Mouse (Mus musculus): ENCODE measurements around the gene Fam169a. TPM values are rescaled to one million over a fixed set of nuclear protein-coding genes. Genes with fewer than 3 reads are reported as not detected.

The Fam169a gene
- total RNA-seq, 2 experiments from 2014 or later: 51.9 to 53.1 TPM

DNA sequence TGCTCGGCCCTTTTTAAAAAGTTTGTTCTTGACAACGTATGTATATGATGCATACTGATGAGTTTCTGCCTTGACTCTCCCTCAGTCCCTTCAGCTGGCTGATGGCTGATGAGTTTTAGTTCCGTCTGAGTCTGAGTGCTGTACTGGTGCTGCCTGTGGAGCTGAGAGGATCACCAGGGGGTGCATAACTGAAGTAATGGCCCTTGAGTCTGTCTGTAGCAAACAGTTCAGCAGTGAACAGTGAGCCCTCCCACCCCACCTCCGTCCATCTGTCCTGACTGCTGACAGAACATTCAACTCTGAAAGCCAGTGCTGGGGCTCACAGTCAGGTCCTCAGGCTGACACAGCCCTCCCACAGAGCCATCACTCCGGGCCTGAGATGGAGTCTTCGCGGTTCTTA is 111.9 kb downstream of the Fam169a start:
- no peak for DNase-seq (ENCODE audit: low spot score in 2 of 2)

GRCm38 (mm10) chr13:97180113-97180828 is 113.2 kb downstream of the Fam169a start:
- no peak for DNase-seq (ENCODE audit: low spot score in 2 of 2)

Other genes with a start within 250 kb of the Fam169a start
- gene Gcnt4, start 142.6 kb upstream of the Fam169a start, total RNA-seq (2021): 10 to 100 TPM in 1 of 2 experiments, 1 to 10 TPM in 1; 9.9 to 12.9 TPM
- not detected for gene 1700029F12Rik, start 32.9 kb upstream of the Fam169a start, total RNA-seq (2021)
- under 1 TPM in 1 of 2 experiments, not detected in 1; 0.80 TPM for gene Gm6169, start 32.0 kb downstream of the Fam169a start, total RNA-seq (2021)
- gene Gfm2, start 70.7 kb downstream of the Fam169a start, total RNA-seq (2021): 10 to 100 TPM; 22.8 to 26.9 TPM
- 10 to 100 TPM; 31.0 to 39.8 TPM for gene Nsa2, start 70.7 kb downstream of the Fam169a start, total RNA-seq (2021)
- 100 to 1,000 TPM in 1 of 2 experiments, 10 to 100 TPM in 1; 99.4 to 107 TPM for gene Hexb, start 131.1 kb downstream of the Fam169a start, total RNA-seq (2021)
- 100 to 1,000 TPM; 640 to 678 TPM for gene Enc1, start 173.8 kb downstream of the Fam169a start, total RNA-seq (2021)